Mouse (Mus musculus): ENCODE results near the gene Hk1.
A peak's percentile ranks its signal among the peaks of the same experiment; 100 is the strongest.

DNA sequence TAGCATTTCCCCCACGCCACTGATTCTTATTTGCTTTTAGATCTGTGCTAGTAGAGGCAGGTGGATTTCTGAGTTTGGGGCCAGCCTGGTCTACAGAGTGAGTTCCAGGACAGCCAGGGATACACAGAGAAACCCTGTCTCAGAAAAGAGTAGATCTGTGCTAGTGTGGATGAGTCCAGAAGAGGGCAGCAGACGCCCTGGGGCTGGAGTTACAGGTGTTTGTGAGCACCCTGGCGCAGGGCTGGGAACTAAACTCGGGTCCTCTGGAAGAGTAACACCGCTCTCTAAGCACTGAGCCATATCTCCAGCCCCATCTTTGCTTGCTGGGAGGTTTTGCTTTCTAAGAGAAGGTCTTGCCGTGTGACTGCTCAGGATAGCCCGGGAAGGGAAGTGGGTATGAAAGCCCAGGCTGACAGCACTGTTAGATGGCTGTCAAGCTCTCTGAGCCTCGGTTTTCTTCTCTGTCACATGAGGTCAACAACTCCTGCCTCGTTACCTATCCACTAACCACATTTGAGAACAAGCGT, 50.8 kb downstream of the Hk1 start:
- TF ChIP-seq CTCF (IDR thresholded peaks at IDR 0.05; ENCODE audit: low read depth, low read length) (peak; percentile 51), EP300 (IDR thresholded peaks at IDR 0.05; ENCODE audit: insufficient read depth, low read depth, low read length) (no peak)

All from ES-Bruce4 (cell line).